Mouse (Mus musculus) bone marrow, adult 2 months (tissue): Measurements from ENCODE around the gene 4930556J24Rik. TPM values are rescaled to one million over a fixed set of nuclear protein-coding genes. Genes with fewer than 3 reads are reported as not detected.

Experiments used
- H3K27ac ChIP-seq: fragments of 200-500 bp; 2 replicates; pipeline ENCODE4 v1.5.1; 2012; ENCODE audit warnings: low read depth, mild to moderate bottlenecking, control low read depth, inconsistent platforms, low read length; ENCODE audit not compliant: control insufficient read depth, poor library complexity, insufficient read depth
- H3K4me1 ChIP-seq: fragments of 200-500 bp; 2 replicates; pipeline ENCODE4 v1.6.1; 2011; ENCODE audit warnings: low read length; ENCODE audit not compliant: control insufficient read depth, insufficient read depth
- H3K4me3 ChIP-seq: fragments of 200-500 bp; replicated peaks from 2 replicates; pipeline ENCODE3; 2011; ENCODE audit warnings: mild to moderate bottlenecking, low read depth, low read length, control low read depth; ENCODE audit not compliant: control insufficient read depth
- CTCF ChIP-seq: fragments of 200-500 bp; IDR thresholded peaks from 2 replicates; pipeline ENCODE4 v1.5.1; 2011; ENCODE audit warnings: low read length, control low read depth; ENCODE audit not compliant: control insufficient read depth, insufficient read depth
- POLR2A ChIP-seq: fragments of 200-500 bp; IDR thresholded peaks from 2 replicates; pipeline ENCODE4 v1.6.1; 2011; ENCODE audit warnings: low read depth, mild to moderate bottlenecking, control low read depth, low read length, borderline replicate concordance; ENCODE audit not compliant: control insufficient read depth
- WGBS: fragments of 180-500 bp; shearing (Covaris S2); methylation state at CpG from one replicate; pipeline ENCODE4 v1.1.7; 2018; 5-methylcytosine and 5-hydroxymethylcytosine counted together
- polyA plus RNA-seq: library from polyadenylated mRNA; stranded (reverse); fragments of >200 nt; gene quantifications from 2 replicates; pipeline ENCODE4 v1.2.4, GENCODE M21; 2011; ENCODE audit warnings: low replicate concordance; ENCODE audit not compliant: missing spikeins, insufficient read depth, insufficient read length

The 4930556J24Rik gene
- polyA plus RNA-seq, 1 experiment = not detected

DNA sequence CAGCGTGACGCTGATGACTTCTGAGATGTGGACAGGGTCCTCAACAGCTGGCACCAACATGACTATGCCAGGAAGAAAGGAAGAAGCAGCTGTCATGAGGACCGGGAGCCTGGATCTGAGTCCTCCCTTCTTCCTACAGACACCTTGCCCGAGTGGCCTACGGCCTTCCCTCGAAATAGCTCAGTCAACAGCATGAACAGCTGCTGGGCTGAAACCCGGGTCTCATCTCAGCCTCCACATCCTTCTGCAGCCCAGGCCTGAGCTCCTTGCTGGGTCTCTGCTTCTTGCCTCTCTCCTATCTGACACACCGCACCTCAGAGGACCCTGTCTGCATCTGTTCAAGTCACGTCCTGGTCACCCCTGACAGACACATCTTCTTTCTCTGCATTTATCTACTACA is 54.5 kb downstream of the 4930556J24Rik start:
- Histone ChIP-seq H3K27ac (no peak overlapping the region), H3K4me3 (no peak overlapping the region), H3K4me1 (no peaks in the 10 kb centered on the region)
- no peak for TF ChIP-seq CTCF
- TF ChIP-seq POLR2A = no peak
- WGBS = 84% methylated on average over 9 of the region's 9 CpGs

DNA sequence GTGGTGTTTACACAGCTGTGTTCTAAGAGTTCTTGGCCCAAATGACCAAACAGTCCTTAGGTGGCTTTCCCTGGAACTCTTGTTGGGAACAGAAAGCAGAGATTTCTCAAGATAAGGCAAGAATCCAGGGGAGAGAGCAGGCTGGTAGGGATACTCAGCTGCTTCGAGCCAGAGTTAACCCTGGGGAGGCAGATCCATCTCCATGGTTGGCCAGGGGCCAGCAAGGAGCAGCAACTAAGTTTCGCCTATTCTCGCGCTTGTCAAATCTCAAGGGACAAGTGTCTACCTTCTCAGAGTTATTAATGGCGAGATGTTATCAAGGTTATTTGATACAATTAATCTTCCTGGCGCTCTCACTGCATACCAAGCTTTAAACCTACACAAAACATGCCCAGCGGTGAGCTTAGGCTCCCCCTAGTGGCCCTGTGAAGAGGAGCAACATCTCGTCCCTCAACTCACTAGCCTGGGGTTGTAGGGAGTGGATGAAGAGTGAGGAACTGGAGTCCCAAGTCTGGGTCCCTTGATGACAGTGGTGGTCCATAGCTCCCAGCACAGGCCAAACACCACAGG is 55.2 kb downstream of the 4930556J24Rik start:
- H3K4me1 ChIP-seq = no peaks in the 10 kb centered on the region
- TF ChIP-seq CTCF = peak; percentile 89
- no peak for TF ChIP-seq POLR2A
- no peak overlapping the region for H3K4me3 ChIP-seq
- WGBS = 38% methylated on average over 8 of the region's 8 CpGs
- no peak overlapping the region for H3K27ac ChIP-seq

DNA sequence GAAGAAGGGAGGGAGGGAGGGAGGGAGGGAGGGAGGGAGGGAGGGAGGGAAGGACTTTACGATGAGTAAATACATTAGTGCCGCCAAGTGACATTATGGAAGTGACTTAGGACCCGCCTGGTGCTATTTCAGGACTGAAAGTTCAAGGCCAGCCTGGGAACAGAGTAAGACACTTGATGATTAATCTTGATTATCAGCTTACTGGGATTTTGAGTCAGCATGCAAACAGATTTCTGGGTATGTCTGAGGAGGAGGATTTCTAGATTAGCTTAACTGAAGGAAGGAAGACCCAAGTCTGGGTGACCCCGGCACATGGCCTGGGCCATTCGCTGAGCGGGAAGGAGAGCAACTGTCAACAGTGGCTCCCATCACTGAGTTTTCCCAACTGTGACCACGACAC is 56.1 kb downstream of the 4930556J24Rik start:
- WGBS = 84% methylated on average over 7 of the region's 7 CpGs
- no peak overlapping the region for H3K4me3 ChIP-seq
- no peak overlapping the region for H3K27ac ChIP-seq
- TF ChIP-seq CTCF (no peak), POLR2A (no peak)
- H3K4me1 ChIP-seq = no peaks in the 10 kb centered on the region

DNA sequence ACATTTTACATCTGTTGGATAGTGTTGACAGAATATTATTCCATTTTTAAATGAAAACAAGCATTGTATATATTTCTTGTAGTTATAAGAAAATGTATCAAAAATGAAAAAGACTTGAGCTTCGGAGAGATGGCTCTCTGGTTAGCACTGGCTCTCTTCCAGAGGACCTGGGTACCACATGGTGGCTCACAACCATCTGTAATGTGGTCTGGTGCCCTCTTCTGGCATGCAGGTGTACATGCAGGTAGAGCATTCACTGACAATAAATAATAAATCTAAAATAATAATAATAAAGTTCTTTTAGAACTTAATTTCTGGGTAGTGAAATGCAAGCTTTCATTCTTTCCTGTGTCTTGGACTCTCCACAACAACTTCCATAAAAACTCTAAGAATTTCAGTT is 57.8 kb downstream of the 4930556J24Rik start:
- no peak overlapping the region for H3K27ac ChIP-seq
- WGBS = 12% methylated on average over 1 of the region's 1 CpGs
- TF ChIP-seq POLR2A (no peak), CTCF (peak; percentile 59; the same call in 1 of the 2 replicates)
- H3K4me1 ChIP-seq = no peaks in the 10 kb centered on the region
- no peak overlapping the region for H3K4me3 ChIP-seq

DNA sequence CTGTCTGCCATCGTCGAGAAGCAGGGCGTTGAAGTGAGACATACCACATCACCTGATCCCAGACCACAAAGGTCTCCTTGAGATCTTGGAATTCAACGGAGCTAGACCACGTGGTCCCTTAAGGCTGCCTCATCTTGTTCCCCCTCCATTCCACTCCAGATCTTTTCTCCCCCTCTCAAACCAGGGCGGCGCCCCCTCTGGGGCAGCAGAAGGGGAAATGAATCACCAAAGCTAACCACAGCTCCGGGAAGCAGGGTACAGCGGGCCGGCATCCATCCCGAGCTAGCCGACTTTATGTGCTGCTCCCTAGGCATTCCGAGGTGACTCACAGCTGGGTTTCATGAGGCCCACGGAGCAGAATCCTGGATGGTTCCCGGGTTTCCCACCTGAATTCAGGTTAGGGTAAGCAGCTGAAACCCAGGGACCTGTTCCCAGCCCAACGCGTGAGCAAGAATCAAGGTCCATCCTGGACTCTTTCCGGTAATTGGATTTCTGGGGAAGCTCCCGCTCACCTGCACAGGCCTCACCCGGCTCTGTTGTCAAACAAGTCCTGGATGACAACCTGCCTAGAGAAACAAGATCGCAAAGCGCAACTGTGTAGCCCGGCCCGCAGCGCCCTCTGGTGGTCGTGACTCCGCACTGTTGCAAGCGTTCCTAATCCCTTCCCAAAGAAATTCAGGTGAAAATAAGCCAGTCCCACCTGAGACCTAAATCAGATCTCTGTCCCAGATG is 62.3 kb downstream of the 4930556J24Rik start, which contains the start of gene Slc35e4:
Gene Slc35e4, minus strand, starts transcription at position 556 of the 732 bp plus-strand sequence.
- TF ChIP-seq CTCF (peak; percentile 91), POLR2A (peak; percentile 17; the same call in 1 of the 2 replicates)
- Histone ChIP-seq H3K4me3 (peak within 1 kb of the TSS; percentile 70), H3K4me1 (no peaks in the 10 kb centered on the region), H3K27ac (peak within 1 kb of the TSS; percentile 71)
- WGBS = under 1% methylated on average over 28 of the region's 28 CpGs

DNA sequence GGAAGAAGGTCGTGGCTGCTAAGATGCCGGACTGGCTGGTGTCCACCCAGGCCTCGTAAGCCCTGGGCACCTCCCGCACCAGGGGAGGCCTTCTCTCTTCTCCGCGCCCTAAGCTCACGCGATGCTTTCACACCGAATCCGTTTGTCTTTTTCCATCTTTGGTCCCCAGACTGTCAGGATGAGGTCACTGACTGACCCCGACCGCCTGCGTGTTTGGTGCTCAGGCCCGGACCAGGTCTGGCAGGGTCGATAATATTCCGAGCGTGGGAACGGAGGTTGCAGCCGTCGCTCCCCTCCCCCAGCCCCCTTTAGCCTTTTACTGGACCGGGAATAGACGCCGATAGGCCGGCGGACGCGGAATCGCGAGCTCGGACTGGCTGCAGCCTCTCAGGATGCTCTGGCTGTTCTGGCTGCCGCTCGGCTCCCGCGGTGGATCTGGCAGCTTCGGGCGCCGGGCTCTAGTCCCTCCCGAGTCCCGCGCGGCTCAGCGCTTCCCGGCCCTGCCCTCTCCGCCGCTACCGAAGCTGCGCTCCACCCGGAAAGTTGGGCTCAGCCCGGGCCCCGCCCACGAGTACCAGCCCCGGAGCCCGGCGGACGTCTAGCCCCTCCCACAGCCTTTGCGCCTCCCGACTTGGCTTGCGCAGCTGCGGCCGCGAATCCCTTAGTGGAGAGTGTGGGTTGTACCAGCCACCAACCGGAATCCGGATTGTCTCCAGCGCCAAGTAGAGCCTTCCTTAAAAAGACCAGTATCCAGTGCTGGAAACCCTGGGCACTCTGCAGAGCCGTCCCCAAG is 63.1 kb downstream of the 4930556J24Rik start:
- WGBS = under 1% methylated on average over 65 of the region's 65 CpGs
- no peaks in the 10 kb centered on the region for H3K4me1 ChIP-seq
- TF ChIP-seq POLR2A (peak; percentile 9; the same call in 1 of the 2 replicates), CTCF (no peak)

DNA sequence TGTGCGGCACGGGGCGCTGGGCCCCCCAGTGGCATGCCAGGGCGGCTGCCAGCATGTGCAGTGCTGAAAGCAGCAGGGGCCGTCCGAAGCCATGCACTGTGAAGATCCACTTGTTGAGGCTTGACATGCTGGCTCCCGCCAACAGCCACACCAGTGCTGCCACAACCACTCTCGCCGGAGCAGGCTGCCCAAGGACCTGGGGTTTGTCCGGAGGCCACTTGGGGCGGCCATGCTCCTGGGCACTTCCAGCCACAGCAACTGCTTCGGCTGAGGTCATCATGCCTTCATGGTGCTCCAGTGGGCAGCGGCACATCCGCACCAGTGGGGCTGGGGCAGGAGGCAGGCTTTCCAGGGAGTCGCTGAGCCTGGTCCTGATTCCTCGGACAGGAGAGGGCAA is 63.7 kb downstream of the 4930556J24Rik start:
- peak overlapping the region; percentile 4; the same call in 1 of the 2 replicates for H3K27ac ChIP-seq
- H3K4me3 ChIP-seq = peak overlapping the region; percentile 70
- WGBS = 22% methylated on average over 16 of the region's 16 CpGs
- no peaks in the 10 kb centered on the region for H3K4me1 ChIP-seq
- no peak for TF ChIP-seq CTCF
- no peak; the same call in 1 of the 2 replicates for TF ChIP-seq POLR2A

More for the DNA sequence above, 63.1 kb downstream of the 4930556J24Rik start:
- Histone ChIP-seq H3K27ac (peak overlapping the region; percentile 71), H3K4me3 (peak overlapping the region; percentile 70)
